Comparison of ENCODE assay signal across 13 mouse cellular contexts in genomic region chr12:85954167-85954566, GRCm38 (mm10).
DNase-seq lines count a peak whose midpoint lies in the region; ATAC-seq and TF ChIP-seq lines count a peak whose summit lies in the region.
"Had no signal": no experiment of that assay in that cellular context is flagged by ENCODE, and none has a peak within 500 bp of the region (broad histone marks: within the 10 kb centered on the region; RNA-seq: fewer than 3 reads in every experiment).

No protein-coding gene starts in this region.

- no peak overlapping the region for H3K9ac ChIP-seq in kidney, embryonic 14.5 days (ENCODE audit: low read depth, low read length)
- H3K9ac ChIP-seq in stomach, postnatal 0 days (ENCODE audit: low read length): no peak overlapping the region
- H3K9ac ChIP-seq: hindbrain, embryonic 15.5 days had no signal

- H3K36me3 ChIP-seq in kidney, adult 2 months (ENCODE audit: control insufficient read depth, insufficient read depth, low read length): no peaks in the 10 kb centered on the region
- H3K36me3 ChIP-seq in kidney, embryonic 14.5 days (ENCODE audit: control insufficient read depth, insufficient read depth, low read length): no peaks in the 10 kb centered on the region; the same call in 1 of the 2 replicates
- no peaks in the 10 kb centered on the region for H3K36me3 ChIP-seq in stomach, postnatal 0 days (ENCODE audit: control insufficient read depth, insufficient read depth, low read length)

- no peak for TF ChIP-seq POLR2A in kidney, adult 2 months (IDR thresholded peaks at IDR 0.05; ENCODE audit: low read depth, low read length)
- TF ChIP-seq POLR2A in brain, embryonic 14.5 days (IDR thresholded peaks at IDR 0.05; ENCODE audit: borderline replicate concordance, extremely low read depth, insufficient read depth, insufficient read length, poor library complexity, severe bottlenecking): no peak

- no peak overlapping the region for H3K27ac ChIP-seq in kidney, adult 2 months (ENCODE audit: insufficient read depth, low read depth, low read length)
- no peak overlapping the region for H3K27ac ChIP-seq in kidney, embryonic 14.5 days (ENCODE audit: low read depth, low read length)
- no peak overlapping the region for H3K27ac ChIP-seq in stomach, postnatal 0 days (replicated peaks)
- H3K27ac ChIP-seq: hindbrain, embryonic 15.5 days had no signal

- peak; percentile 47; the same call in 1 of the 2 replicates for TF ChIP-seq CTCF in kidney, adult 2 months (conservative IDR thresholded peaks at IDR 0.05; ENCODE audit: insufficient read depth, insufficient read length, low read depth, low read length)
- TF ChIP-seq CTCF in brain, embryonic 14.5 days (IDR thresholded peaks at IDR 0.05; ENCODE audit: borderline replicate concordance, extremely low read depth, insufficient read depth, insufficient read length): peak; percentile 41; the same call in 1 of the 2 replicates
- TF ChIP-seq CTCF in stomach, postnatal 0 days (IDR thresholded peaks at IDR 0.05; ENCODE audit: low read depth): peak; percentile 64

- no peaks in the 10 kb centered on the region for H3K9me3 ChIP-seq in kidney, embryonic 14.5 days (ENCODE audit: control insufficient read depth, low read length)
- no peaks in the 10 kb centered on the region for H3K9me3 ChIP-seq in stomach, postnatal 0 days (ENCODE audit: control insufficient read depth, low read length)
- H3K9me3 ChIP-seq: hindbrain, embryonic 15.5 days had no signal

- H3K4me2 ChIP-seq in kidney, embryonic 14.5 days (replicated peaks; ENCODE audit: low read depth, low read length): no peak overlapping the region
- H3K4me2 ChIP-seq in stomach, postnatal 0 days (replicated peaks; ENCODE audit: low read depth): no peak overlapping the region
- H3K4me2 ChIP-seq: hindbrain, embryonic 15.5 days had no signal

- no peak overlapping the region for H3K4me3 ChIP-seq in kidney, adult 2 months (ENCODE audit: insufficient read depth, low read depth, low read length)
- no peak overlapping the region for H3K4me3 ChIP-seq in kidney, embryonic 14.5 days (ENCODE audit: low read length)
- no peak overlapping the region for H3K4me3 ChIP-seq in stomach, postnatal 0 days (ENCODE audit: low read depth, low read length)
- H3K4me3 ChIP-seq: erythroblast, embryonic 14.5 days; hindbrain, embryonic 15.5 days had no signal

- no peaks in the 10 kb centered on the region for H3K27me3 ChIP-seq in kidney, adult 2 months (replicated peaks; ENCODE audit: control insufficient read depth, insufficient read depth, low read length)
- H3K27me3 ChIP-seq in kidney, embryonic 14.5 days (ENCODE audit: control insufficient read depth, insufficient read depth, low read length): no peaks in the 10 kb centered on the region
- no peaks in the 10 kb centered on the region for H3K27me3 ChIP-seq in stomach, postnatal 0 days (ENCODE audit: control insufficient read depth, insufficient read depth, low read length)
- H3K27me3 ChIP-seq: hindbrain, embryonic 15.5 days had no signal

- no peak for ATAC-seq in kidney, embryonic 14.5 days (ENCODE audit: low FRiP score, low TSS enrichment)
- ATAC-seq in stomach, postnatal 0 days (ENCODE audit: low FRiP score, low TSS enrichment): no peak
- ATAC-seq: activated CD4-positive, CD25-positive, alpha-beta regulatory T cell, adult 4 months had no signal

- no peak for TF ChIP-seq EP300 in stomach, postnatal 0 days (optimal IDR thresholded peaks at IDR 0.05)

- no peak for DNase-seq in kidney, adult 2 months
- DNase-seq in thymus, postnatal 4 days: peak; percentile 57
- no peak for DNase-seq in thymus, postnatal 36 days
- no peak for DNase-seq in brain, embryonic 14.5 days (ENCODE audit: low read depth)
- no peak for DNase-seq in stomach, postnatal 0 days (ENCODE audit: low spot score)
- no peak for DNase-seq in gastrocnemius, postnatal 10 days
- no peak for DNase-seq in frontal cortex, postnatal 36 days (ENCODE audit: low spot score in 2 of 2)
- DNase-seq: cerebellum, adult 18-20 months; gastrocnemius, postnatal 36 days had no signal

- 92% methylated on average over 3 of the region's 3 CpGs for WGBS in kidney, adult 2 months
- 82% methylated on average over 3 of the region's 3 CpGs for WGBS in kidney, embryonic 14.5 days
- 78% methylated on average over 3 of the region's 3 CpGs for WGBS in stomach, postnatal 0 days

- H3K4me1 ChIP-seq in kidney, adult 2 months (ENCODE audit: control insufficient read depth, insufficient read depth, low read length): no peaks in the 10 kb centered on the region
- H3K4me1 ChIP-seq in kidney, embryonic 14.5 days (ENCODE audit: control insufficient read depth, insufficient read depth, low read length): 0 out of 2 replicates have a peak, but pooled peaks cover 6% of the 10 kb centered on the region
- no peaks in the 10 kb centered on the region for H3K4me1 ChIP-seq in stomach, postnatal 0 days (replicated peaks; ENCODE audit: control insufficient read depth, insufficient read depth)
- H3K4me1 ChIP-seq: hindbrain, embryonic 15.5 days had no signal
